Mouse (Mus musculus): Measurements from ENCODE around the gene Cttnbp2nl. TPM values are rescaled to one million over a fixed set of nuclear protein-coding genes. Genes with fewer than 3 reads are reported as not detected.

The Cttnbp2nl gene
- polyA plus RNA-seq, 1 experiment = not detected

DNA sequence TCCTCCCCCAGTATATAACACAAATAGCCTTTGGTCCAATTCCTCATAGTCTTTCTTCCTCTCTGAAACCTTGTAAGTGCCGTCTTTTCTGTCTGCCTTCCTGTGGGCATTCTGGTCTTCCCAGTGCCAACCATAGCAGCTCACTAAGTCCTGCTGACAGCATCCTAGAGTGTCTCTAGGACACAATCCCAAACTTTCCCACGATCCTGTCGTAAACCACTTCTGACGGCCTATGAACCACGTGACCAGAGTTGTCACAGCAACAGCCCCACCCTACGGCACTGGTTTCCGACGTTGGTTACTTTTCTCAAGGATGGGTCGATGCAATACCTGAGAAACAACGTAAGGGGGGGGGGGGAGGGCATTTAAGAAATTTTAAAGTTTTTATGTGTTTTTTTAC lies 13.6 kb upstream of the Cttnbp2nl start, which contains the start of gene 4930564D02Rik:
TSS of gene 4930564D02Rik (plus strand) at position 301 of the 400 bp plus-strand sequence.
- TF ChIP-seq GATA1 (IDR thresholded peaks at IDR 0.05; ENCODE audit: low read length) = no peak

DNA sequence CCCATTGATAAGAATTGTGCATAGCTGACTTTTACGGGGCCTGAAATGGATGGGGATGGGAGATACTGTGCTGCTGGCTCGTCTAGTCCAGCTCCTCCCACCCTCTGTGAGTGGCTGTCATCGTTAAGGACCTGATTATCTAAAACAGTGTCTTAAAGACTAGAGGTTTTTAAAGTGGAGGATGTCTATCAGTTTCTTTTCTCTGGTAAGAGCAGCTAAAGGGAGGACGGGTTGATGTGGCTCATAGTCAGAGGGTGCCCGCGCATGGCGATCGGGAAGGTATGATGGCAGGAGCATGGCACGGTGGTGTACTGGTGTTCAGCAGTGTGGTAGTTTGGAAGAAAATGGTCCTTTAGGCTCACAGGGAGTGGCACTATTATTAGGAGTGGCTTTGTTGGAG lies 9.7 kb upstream of the Cttnbp2nl start:
- no peak for TF ChIP-seq GATA1 (IDR thresholded peaks at IDR 0.05; ENCODE audit: low read length)

DNA sequence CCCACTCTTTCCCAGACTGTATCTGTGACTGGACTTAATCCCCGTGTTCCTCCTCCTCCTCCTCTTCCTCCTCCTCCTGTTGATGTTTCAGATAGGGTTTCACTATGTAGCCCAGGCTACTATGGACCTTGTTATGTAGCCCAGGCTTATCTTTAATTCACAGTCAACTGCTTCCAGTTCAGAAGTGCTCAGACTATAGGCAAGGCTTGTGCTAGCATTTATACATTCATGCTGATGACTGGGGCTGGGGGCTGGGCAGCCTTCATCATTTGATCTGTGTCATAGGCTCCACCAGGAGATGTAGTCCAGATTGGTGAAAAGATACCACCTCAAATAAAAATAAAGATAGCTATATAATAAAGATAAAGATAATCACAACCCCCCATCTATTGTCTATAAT lies 9.0 kb upstream of the Cttnbp2nl start:
- no peak for TF ChIP-seq GATA1 (IDR thresholded peaks at IDR 0.05; ENCODE audit: low read length)

GRCm38 (mm10) chr3:105061496-105061895 lies 8.6 kb upstream of the Cttnbp2nl start:
- TF ChIP-seq GATA1 (IDR thresholded peaks at IDR 0.05; ENCODE audit: low read length) = no peak

- TF ChIP-seq GATA1 (IDR thresholded peaks at IDR 0.05; ENCODE audit: low read length) = no peak
These were observed 8.0 kb upstream of the Cttnbp2nl start for GRCm38 (mm10) chr3:105060992-105061391.

GRCm38 (mm10) chr3:105059911-105060310 lies 7.0 kb upstream of the Cttnbp2nl start:
- TF ChIP-seq GATA1 (IDR thresholded peaks at IDR 0.05; ENCODE audit: low read length) = no peak

DNA sequence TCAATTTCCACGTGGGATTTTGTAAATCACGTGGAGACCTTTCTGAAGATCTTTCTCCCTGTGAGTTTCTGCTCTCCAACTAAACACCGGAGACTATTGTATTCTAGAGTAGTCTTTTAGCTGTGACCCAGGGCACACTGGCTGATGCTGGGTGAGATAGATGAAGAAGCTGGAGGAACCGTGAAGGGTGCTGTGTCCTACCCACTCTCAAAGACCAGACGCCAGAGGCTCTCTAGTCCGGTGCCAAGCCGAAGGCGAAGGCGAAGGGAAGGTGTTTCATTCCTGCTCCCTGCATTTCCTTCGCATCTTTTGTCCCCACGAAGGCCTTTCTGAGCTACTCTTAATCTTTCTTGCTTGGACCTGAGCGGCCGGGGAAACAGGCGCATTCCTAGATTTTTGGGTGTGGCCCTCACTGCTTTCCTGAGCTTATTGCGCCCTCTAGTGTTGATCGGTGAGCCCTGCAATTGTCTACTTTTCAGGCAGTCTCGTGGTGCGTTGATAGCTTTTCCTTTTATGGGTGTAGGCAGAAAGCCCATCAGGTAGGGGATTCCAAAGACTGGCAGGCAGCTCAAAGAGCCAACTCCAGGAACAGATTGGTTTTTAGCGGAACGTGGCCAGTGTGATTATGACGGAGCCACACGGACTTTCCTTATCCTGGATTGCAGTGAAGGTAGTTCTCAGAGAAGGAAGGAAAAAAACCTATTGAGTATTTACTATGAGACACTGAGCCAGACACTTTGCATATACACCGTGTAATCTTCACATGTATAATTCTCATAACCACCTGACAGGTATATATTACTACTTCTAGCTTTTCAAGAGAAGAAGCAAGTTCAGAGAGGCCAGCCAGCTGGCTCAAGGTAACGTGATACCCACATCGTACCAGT lies 5.9 kb upstream of the Cttnbp2nl start:
- TF ChIP-seq GATA1 (IDR thresholded peaks at IDR 0.05; ENCODE audit: low read length) = no peak

DNA sequence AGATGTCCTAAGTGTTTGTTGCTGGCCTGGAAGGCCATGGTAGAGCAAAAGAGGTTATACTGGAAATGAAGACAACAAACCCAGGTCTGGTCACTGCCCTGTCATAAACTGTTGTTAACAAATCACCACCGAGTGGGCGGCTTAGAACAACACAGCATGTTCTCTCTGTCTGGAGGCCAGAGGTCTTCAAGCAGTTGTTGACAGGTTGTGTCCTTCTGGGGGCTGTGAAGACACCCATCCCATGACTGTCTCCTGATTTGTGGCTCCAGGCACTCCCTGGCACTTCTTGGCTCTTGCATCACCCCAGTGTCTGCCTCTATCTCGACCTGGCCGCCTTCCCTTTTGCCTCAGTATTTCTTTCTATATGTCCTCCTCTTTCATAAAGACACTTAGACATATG lies 2.7 kb upstream of the Cttnbp2nl start:
- TF ChIP-seq GATA1 (IDR thresholded peaks at IDR 0.05; ENCODE audit: low read length) = no peak

GRCm38 (mm10) chr3:105054952-105055351 lies 2.0 kb upstream of the Cttnbp2nl start:
- TF ChIP-seq GATA1 (IDR thresholded peaks at IDR 0.05; ENCODE audit: low read length) = no peak

GRCm38 (mm10) chr3:105053698-105054001 lies 704 bp upstream of the Cttnbp2nl start:
- TF ChIP-seq GATA1 (IDR thresholded peaks at IDR 0.05; ENCODE audit: low read length) = no peak

- no peak for TF ChIP-seq GATA1 (IDR thresholded peaks at IDR 0.05; ENCODE audit: low read length)
These were observed 592 bp downstream of the Cttnbp2nl start for GRCm38 (mm10) chr3:105052171-105052936.

- no peak for TF ChIP-seq GATA1 (IDR thresholded peaks at IDR 0.05; ENCODE audit: low read length)
These were observed 1.8 kb downstream of the Cttnbp2nl start for GRCm38 (mm10) chr3:105051103-105051502.

DNA sequence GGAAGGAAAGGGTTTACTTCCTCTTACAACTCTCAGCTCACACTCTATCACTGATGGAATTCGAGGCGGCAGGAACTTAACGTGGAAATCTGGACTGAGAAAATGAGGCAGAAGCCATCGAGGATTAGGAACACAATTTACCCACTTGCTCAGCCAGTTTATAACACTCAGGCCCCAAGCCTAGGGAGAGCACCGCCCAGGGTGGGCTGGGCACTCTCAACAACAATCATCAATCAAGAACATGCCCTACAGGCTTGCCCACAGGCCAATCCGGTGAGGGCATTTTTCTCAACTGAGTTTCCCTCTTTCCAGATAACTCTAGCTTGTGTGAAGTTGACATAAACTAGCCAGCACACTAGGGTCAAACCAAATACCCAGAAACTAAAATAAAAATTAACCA lies 3.1 kb downstream of the Cttnbp2nl start:
- TF ChIP-seq GATA1 (IDR thresholded peaks at IDR 0.05; ENCODE audit: low read length) = no peak

GRCm38 (mm10) chr3:105047616-105048015 lies 5.3 kb downstream of the Cttnbp2nl start:
- no peak for TF ChIP-seq GATA1 (IDR thresholded peaks at IDR 0.05; ENCODE audit: low read length)

DNA sequence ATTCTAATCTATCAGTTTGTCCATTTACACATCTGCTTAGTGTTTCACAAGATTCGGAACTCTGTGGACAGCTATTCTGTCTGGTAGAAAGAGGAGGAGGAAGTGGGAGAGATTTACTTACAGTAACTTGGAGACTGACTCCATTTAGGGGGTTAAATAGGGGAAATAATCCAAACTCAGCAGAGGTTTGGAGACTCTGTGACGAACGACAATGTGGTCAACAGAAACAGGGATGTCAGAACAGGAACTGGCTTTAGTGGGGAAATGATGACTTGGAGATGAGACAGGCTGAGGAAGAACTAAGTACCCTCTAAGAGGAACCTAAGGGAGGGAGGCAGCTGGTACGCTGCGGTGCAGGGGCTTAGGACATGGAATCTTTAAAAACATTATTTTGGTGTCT lies 6.1 kb downstream of the Cttnbp2nl start:
- TF ChIP-seq GATA1 (IDR thresholded peaks at IDR 0.05; ENCODE audit: low read length) = no peak

DNA sequence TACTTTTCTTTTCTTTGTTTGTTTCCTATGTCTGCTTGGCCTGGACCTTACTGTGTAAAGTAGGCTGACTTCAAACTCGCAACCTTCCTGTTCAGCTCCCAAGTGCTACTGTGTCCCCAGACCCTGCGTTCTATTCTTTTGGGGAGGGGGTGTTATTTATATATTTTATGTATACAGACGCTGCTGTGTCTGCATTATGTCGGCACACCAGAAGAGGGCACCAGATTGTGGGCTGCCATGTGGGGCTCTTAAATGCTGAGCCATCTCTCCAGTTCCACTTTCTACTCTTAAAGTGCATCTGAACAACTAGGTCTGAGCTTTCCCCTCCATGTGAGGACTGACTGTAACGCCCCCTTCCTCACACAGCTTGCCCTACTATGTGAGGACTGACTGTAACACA lies 9.2 kb downstream of the Cttnbp2nl start:
- no peak for TF ChIP-seq GATA1 (IDR thresholded peaks at IDR 0.05; ENCODE audit: low read length)
